Mouse (Mus musculus) liver, adult 2 months (tissue): ENCODE measurements around the gene Camk2d.

Experiments
- CTCF ChIP-seq: fragments of 200-500 bp; IDR thresholded peaks from 2 replicates; pipeline ENCODE4 v1.5.1; 2011; ENCODE audit warnings: low read depth, low read length, control low read depth
- POLR2A ChIP-seq: fragments of 200-500 bp; IDR thresholded peaks from 2 replicates; pipeline ENCODE4 v1.6.1; 2011; ENCODE audit warnings: low read length, control low read depth; ENCODE audit not compliant: insufficient read depth; ENCODE audit errors: extremely low read depth

- TF ChIP-seq CTCF = no peak
- no peak for TF ChIP-seq POLR2A
These were observed 210.0 kb downstream of the Camk2d start for GRCm38 (mm10) chr3:126806145-126806544.
